Mouse (Mus musculus): ENCODE measurements around the gene Acly.

The Acly gene

DNA sequence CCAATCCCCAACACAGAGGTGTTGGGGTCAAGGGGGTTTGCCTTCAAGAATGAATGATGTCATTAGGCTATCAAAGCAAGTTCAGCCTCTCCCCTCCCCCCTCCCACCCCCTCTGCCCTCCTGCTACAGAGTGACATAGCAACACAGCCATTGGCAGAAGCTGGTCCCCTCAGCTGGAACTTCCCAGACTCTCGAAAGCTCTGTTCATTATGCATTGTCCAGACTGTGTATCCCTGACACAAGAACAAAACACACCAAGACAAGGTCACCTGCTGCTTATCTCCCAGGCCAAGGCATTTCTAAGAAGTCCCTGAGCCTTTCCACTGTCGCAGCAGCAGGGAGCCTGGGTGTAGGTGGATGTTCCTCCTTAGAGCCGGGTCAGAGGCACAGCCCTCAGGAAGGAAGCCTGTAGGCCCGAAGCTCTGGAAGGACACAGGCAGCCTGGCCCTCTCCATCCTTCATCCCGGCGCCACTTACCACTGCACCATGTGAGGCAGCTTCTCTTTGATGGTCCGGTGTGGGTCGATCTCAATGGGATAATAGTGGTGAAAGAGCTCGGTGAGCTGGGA lies 92.0 kb downstream of the Acly start:
- no peak for DNase-seq

DNA sequence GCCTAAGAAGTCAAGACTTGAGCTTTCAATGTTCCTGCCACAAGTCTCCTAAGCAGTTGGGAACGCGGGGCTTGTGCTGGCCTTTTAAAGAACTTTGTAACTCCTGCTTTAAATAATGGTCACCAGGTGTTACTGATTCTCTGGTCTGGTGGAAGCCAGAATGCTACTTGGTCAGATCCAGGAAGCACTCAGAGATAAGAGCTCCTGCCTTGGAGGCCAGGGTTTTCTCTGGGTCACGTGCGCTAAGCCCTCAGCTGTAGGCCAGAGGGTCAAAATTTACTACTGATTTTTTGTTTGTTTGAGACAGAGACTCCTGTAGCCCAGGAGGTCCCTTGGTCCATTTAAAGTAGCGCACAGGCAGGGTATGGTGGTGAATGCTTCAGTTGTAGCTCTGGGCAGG lies 95.8 kb downstream of the Acly start:
- DNase-seq = no peak

DNA sequence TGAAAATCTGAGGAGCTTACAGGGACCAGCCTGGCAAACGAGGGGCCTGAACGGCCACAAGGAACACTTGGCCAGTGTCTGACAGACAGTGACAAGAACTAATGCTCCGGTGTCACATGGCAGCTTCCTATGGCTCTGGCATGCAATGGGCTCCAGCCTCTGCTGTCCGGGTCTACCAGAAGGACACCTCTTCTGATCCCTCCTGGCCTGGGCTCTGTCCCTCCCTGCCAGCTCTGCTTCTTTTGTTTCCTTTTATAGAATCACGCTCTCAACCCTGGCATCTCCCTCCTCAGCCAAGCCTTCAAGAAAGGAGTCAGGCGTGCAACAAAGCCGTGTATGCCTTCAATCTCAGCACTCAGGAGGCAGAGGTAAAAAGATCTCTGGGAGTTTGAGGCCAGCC lies 97.7 kb downstream of the Acly start:
- DNase-seq = no peak

DNA sequence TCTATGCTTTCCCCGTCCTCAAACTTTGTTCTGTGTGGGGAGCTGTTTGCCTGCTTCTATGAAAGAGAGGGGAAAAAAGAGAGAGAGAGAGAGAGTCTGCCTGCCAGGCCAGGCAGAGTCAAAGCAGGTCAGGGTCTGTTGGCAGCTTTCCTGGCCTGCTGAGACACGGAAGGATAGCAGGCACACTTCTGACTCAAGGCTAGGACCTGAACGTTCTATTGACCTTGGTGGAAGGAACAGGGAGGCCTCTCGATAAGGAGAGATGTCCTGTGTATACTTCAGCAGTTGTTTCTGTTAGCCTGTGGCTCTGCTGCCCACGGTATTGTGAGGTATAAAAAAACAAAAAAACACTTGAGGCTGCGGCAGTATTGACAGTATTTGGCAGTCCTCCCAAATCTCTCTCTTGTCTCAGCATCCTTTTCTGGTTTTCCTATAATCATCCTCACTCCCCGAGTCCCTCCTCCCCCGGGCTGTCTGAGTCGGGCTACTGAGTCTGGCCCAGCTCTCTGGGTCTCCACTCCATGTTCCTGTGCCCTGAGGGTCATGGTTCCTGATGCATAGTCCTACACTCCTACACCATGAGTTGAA lies 99.1 kb downstream of the Acly start:
- no peak for DNase-seq

DNA sequence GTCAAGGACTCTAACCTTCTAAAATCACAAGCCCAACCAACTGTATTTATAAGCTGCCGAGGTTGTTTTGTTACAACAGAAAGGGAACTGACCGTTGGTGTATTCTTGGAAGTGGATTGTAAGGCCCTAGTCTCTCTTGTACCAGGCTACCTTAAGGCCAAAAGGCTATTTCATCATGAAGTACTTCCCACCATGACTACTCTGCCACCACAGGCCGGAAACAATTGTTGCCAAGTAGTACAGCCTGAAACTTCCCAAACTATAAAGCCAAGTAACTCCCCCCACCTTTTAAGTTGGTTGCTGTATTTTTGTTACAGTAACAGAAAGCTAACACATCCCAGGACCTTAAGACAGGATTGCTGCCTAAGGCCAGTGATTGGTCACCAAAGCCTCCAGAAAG lies 101.0 kb downstream of the Acly start:
- DNase-seq = no peak
